Mouse (Mus musculus) neutrophil, adult 83 days (primary cell): ENCODE measurements around the gene Nlrp4b. TPM values are rescaled to one million over a fixed set of nuclear protein-coding genes. Genes with fewer than 3 reads are reported as not detected.

Experiments used
- total RNA-seq, 2 experiments: library from RNA; stranded (reverse); gene quantifications; one replicate each; pipeline ENCODE4 v1.2.4; 2023

Gene Nlrp4b
- not detected for total RNA-seq

DNA sequence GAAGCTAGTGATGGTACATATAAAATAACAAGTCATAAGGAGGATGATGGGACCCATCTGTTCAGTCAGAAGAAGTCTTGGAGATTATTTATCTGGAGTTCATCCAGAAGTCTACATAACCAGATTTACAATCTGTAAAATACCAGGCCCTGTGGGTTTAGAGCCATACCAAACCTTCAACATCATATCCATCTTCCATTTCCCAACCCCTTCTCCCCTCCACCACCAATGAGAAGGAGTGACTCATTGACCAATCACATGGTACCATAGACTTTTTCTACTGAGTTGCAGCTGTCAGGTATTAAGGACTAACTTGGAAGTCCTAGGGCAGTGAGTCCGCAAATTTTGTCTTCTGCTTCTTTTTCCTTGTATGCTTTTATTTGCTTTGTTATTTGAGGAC is at the start of gene Nlrp4b:
Nlrp4b (plus strand) TSS at position 301 of the 400 bp plus-strand sequence.

GRCm38 (mm10) chr7:10754264-10754663 is 66.7 kb downstream of the Nlrp4b start, which contains the start of gene Vmn1r71:
Gene Vmn1r71 (minus strand): TSS chr7:10754364.

Other genes starting within 250 kb of the Nlrp4b start
- gene Vmn1r67, start 244.5 kb upstream of the Nlrp4b start, total RNA-seq, result not detected
- under 1 TPM; 0.26 to 0.33 TPM for gene Zik1, start 192.4 kb upstream of the Nlrp4b start, total RNA-seq
- gene Vmn1r68, start 129.3 kb upstream of the Nlrp4b start, total RNA-seq, result not detected
- gene Vmn1r69, start 74.1 kb upstream of the Nlrp4b start, total RNA-seq, result not detected
- gene Vmn1r70, start 56.3 kb upstream of the Nlrp4b start, total RNA-seq, result not detected
- not detected for gene Vmn1r71, start 66.6 kb downstream of the Nlrp4b start, total RNA-seq
- not detected for gene Zscan4b, start 217.3 kb downstream of the Nlrp4b start, total RNA-seq